Mouse (Mus musculus) lung, adult 2 months (tissue): ENCODE measurements around the gene Pacrg.

Source experiments
- CTCF ChIP-seq: fragments of 200-500 bp; IDR thresholded peaks from 2 replicates; pipeline ENCODE4 v1.5.1; 2011; ENCODE audit warnings: mild to moderate bottlenecking, low read length, control low read depth; ENCODE audit not compliant: insufficient read depth
- POLR2A ChIP-seq: fragments of 200-500 bp; IDR thresholded peaks from 2 replicates; pipeline ENCODE4 v1.6.1; 2011; ENCODE audit warnings: low read depth, mild to moderate bottlenecking, control low read depth, low read length, borderline replicate concordance; ENCODE audit errors: extremely low read depth

DNA sequence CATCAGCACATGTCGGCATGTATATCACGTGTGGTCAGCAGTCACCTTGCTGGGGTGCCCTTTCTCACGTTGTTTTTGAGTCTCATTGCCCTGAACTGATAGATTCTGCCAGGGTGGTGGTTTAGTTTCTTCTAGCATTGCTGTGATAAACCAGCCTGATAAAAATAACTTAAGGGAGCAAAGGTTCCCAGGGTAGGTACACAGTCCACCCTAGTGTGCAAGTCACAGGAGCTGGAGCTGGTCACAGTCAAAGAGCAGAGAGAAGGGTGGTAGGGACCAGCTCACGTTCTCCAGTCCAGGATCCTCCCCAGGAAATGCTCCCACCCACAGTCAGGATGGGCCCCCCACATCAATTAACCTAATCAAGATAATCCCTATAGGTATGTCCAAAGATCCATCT, 211.9 kb downstream of the Pacrg start:
- TF ChIP-seq POLR2A = no peak
- no peak for TF ChIP-seq CTCF
